Mouse (Mus musculus): ENCODE measurements around the gene Amdhd1. TPM values are rescaled to one million over a fixed set of nuclear protein-coding genes. Genes with fewer than 3 reads are reported as not detected.

Amdhd1 gene
- total RNA-seq, 4 experiments from 2014 or later, result 0.15 to 0.75 (median 0.35) TPM

- DNase-seq (ENCODE audit: low spot score in 2 of 2), result no peak
These were observed 55.3 kb downstream of the Amdhd1 start for GRCm38 (mm10) chr10:93484511-93484910.

Other genes with a start within 250 kb of the Amdhd1 start
- gene Elk3, start 228.9 kb downstream of the Amdhd1 start, total RNA-seq (2022), result 10 to 100 TPM in 2 of 4 experiments, 1 to 10 TPM in 2; 7.4 to 12.3 (median 9.6) TPM
- 10 to 100 TPM; 59.6 to 70.9 (median 63.2) TPM for gene Lta4h, start 86.6 kb downstream of the Amdhd1 start, total RNA-seq (2022)
- gene Hal, start 51.3 kb downstream of the Amdhd1 start, total RNA-seq (2022), result under 1 TPM in 2 of 4 experiments, not detected in 2; 0.27 to 0.34 TPM
- gene Ccdc38, start 599 bp upstream of the Amdhd1 start, total RNA-seq (2022), result not detected
- 10 to 100 TPM in 3 of 4 experiments, 1 to 10 TPM in 1; 9.7 to 14.9 (median 11.3) TPM for gene Snrpf, start 49.7 kb upstream of the Amdhd1 start, total RNA-seq (2022)
- gene Ntn4, start 100.6 kb upstream of the Amdhd1 start, total RNA-seq (2022), result 1 to 10 TPM; 8.1 to 9.6 (median 9.0) TPM

Measured in left cerebral cortex, adult 8-10 months (tissue).